Mouse (Mus musculus) forebrain, embryonic 14.5 days (tissue): ENCODE data around the gene Lrmda. TPM values are rescaled to one million over a fixed set of nuclear protein-coding genes. Genes with fewer than 3 reads are reported as not detected.

Experiments used
- ATAC-seq: fragments of 200-750 bp; cut with Nextera tagmentation; 2 replicates; pipeline ENCODE4 v1.8.0; 2017; ENCODE audit warnings: mild to moderate bottlenecking, moderate library complexity
- DNase-seq: peaks from one replicate; pipeline ENCODE4 v3.0.0-alpha.2; 2015; ENCODE audit warnings: low spot score
- H3K27ac ChIP-seq: fragments of 300-500 bp; sonication (generic); 2 replicates; pipeline ENCODE4 v1.5.1; 2014; ENCODE audit warnings: low read depth, mild to moderate bottlenecking, control low read depth, low read length, moderate library complexity
- H3K27me3 ChIP-seq: fragments of 300-500 bp; sonication (generic); replicated peaks from 2 replicates; pipeline ENCODE4 v1.6.1; 2014; ENCODE audit warnings: low read length, control low read depth, mixed read lengths; ENCODE audit not compliant: control insufficient read depth, insufficient read depth
- H3K36me3 ChIP-seq: fragments of 300-500 bp; sonication (generic); 2 replicates; pipeline ENCODE4 v1.6.1; 2014; ENCODE audit warnings: low read length, control low read depth; ENCODE audit not compliant: control insufficient read depth, insufficient read depth
- H3K4me1 ChIP-seq: fragments of 300-500 bp; sonication (generic); 2 replicates; pipeline ENCODE4 v1.6.1; 2014; ENCODE audit warnings: antibody characterized with exemption, low read length, control low read depth; ENCODE audit not compliant: control insufficient read depth, insufficient read depth
- H3K4me2 ChIP-seq: fragments of 300-500 bp; sonication (generic); 2 replicates; pipeline ENCODE4 v1.6.1; 2014; ENCODE audit warnings: mild to moderate bottlenecking, control low read depth, low read length
- H3K4me3 ChIP-seq: fragments of 300-500 bp; sonication (generic); 2 replicates; pipeline ENCODE4 v1.5.1; 2014; ENCODE audit warnings: low read depth, low read length, control low read depth
- H3K9ac ChIP-seq: fragments of 300-500 bp; sonication (generic); 2 replicates; pipeline ENCODE4 v1.6.1; 2014; ENCODE audit warnings: mild to moderate bottlenecking, low read length, control low read depth, moderate library complexity
- H3K9me3 ChIP-seq: fragments of 300-500 bp; sonication (generic); replicated peaks from 2 replicates; pipeline ENCODE4 v1.6.1; 2016; ENCODE audit warnings: low read length, control low read depth, mixed read lengths; ENCODE audit not compliant: control insufficient read depth
- WGBS: fragments of 180-500 bp; shearing (Covaris S2); extraction: QIAGEN DNeasy Blood & Tissue Kit; methylation state at CpG from one replicate; pipeline ENCODE4 v1.1.7; 2014; 5-methylcytosine and 5-hydroxymethylcytosine counted together
- polyA plus RNA-seq: library from polyadenylated mRNA; unstranded; fragments of >200 nt; fragmentation: Nextera tagmentation; extraction: Ambion mirVana; gene quantifications from 2 replicates; pipeline ENCODE4 v1.2.1, GENCODE M21; 2014

Gene Lrmda
- polyA plus RNA-seq, 1 experiment from 2014 or later: not detected

DNA sequence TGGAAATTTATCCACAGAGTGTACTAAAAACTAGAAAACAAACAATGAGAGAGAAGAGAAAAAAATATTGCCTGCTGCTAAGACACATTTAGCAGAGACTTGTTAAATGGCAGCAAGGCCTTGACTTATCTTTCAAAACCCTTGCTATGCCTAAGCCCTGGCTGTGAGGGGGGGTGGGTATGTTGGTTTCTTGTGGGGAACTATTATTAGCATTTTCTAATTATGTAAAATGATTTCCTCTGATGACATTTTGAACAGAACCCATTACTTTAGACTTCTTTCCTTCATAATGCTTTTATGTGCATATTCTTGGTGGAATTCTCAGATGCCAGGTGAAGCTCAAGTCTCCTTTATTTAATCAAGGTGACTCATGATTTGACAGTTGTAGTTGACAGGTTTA, 824.5 kb downstream of the Lrmda start:
- no peak for DNase-seq
- H3K4me3 ChIP-seq: no peak overlapping the region
- no peak overlapping the region for H3K4me2 ChIP-seq
- no peak overlapping the region for H3K27ac ChIP-seq
- no peaks in the 10 kb centered on the region for H3K36me3 ChIP-seq
- no peak overlapping the region for H3K9ac ChIP-seq
- H3K27me3 ChIP-seq: no peaks in the 10 kb centered on the region
- no peaks in the 10 kb centered on the region for H3K4me1 ChIP-seq
- no peak for ATAC-seq
- no peaks in the 10 kb centered on the region for H3K9me3 ChIP-seq

DNA sequence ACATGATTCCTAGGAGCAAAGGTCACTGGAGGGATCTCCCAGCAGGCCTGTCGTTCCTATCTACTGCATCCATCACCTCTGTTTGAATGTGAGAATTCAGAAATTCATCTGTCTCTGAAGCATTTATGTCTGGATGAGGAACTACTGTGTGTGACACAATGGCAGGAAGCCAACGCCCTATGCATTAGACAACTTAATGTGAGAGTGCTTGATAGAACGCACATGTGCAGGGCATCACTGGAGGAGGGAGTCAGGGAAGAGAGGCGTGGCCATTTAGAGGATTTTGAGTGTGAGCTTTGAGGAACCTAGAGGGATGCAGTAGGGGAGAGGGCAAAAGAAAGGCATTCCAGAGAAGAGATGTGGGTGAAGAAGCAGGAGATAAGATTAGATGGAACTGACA, 825.9 kb downstream of the Lrmda start:
- no peaks in the 10 kb centered on the region for H3K27me3 ChIP-seq
- WGBS: 91% methylated on average over 4 of the region's 4 CpGs
- H3K9ac ChIP-seq: no peak overlapping the region
- H3K27ac ChIP-seq: no peak overlapping the region
- H3K9me3 ChIP-seq: no peaks in the 10 kb centered on the region
- H3K4me3 ChIP-seq: no peak overlapping the region
- ATAC-seq: no peak
- no peak for DNase-seq
- no peaks in the 10 kb centered on the region for H3K4me1 ChIP-seq
- H3K36me3 ChIP-seq: no peaks in the 10 kb centered on the region
- no peak overlapping the region for H3K4me2 ChIP-seq

GRCm38 (mm10) chr14:22847011-22847786, 827.7 kb downstream of the Lrmda start:
- no peak for DNase-seq
- Histone ChIP-seq H3K4me1 (no peaks in the 10 kb centered on the region), H3K9me3 (no peaks in the 10 kb centered on the region), H3K4me3 (no peak overlapping the region), H3K36me3 (no peaks in the 10 kb centered on the region), H3K27ac (no peak overlapping the region), H3K4me2 (no peak overlapping the region), H3K27me3 (no peaks in the 10 kb centered on the region), H3K9ac (no peak overlapping the region)
- WGBS: 88% methylated on average over 5 of the region's 5 CpGs
- ATAC-seq: no peak

GRCm38 (mm10) chr14:22849108-22849507, 829.6 kb downstream of the Lrmda start:
- Histone ChIP-seq H3K36me3 (no peaks in the 10 kb centered on the region), H3K4me3 (no peak overlapping the region), H3K9ac (no peak overlapping the region), H3K27me3 (no peaks in the 10 kb centered on the region), H3K4me1 (no peaks in the 10 kb centered on the region), H3K9me3 (no peaks in the 10 kb centered on the region), H3K27ac (no peak overlapping the region), H3K4me2 (no peak overlapping the region)
- DNase-seq (no peak), ATAC-seq (no peak)
- WGBS: 68% methylated on average over 2 of the region's 2 CpGs

DNA sequence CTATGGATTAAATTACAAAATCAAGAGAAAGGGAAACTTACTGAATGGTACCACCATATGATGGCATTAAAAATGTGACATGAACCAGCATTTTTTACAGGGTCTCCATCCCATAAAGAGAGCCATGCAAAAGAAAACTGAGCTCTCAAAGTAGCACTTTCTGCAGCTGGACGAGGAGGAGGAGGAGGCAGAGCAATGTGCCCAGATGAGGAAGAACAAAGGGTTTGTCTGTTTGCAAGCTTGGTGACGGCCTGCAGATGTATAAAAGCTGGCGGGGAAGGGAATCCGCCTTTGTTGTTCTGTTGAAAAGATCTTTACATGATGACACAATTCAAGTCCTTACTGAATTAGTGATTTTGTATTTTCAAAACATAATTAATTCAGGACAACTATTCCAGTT, 841.1 kb downstream of the Lrmda start:
- WGBS: 28% methylated on average over 4 of the region's 4 CpGs
- Histone ChIP-seq H3K27me3 (no peaks in the 10 kb centered on the region), H3K9ac (no peak overlapping the region), H3K27ac (no peak overlapping the region), H3K4me3 (no peak overlapping the region), H3K4me2 (no peak overlapping the region), H3K4me1 (no peaks in the 10 kb centered on the region), H3K36me3 (no peaks in the 10 kb centered on the region), H3K9me3 (no peaks in the 10 kb centered on the region)
- no peak for DNase-seq
- no peak for ATAC-seq

DNA sequence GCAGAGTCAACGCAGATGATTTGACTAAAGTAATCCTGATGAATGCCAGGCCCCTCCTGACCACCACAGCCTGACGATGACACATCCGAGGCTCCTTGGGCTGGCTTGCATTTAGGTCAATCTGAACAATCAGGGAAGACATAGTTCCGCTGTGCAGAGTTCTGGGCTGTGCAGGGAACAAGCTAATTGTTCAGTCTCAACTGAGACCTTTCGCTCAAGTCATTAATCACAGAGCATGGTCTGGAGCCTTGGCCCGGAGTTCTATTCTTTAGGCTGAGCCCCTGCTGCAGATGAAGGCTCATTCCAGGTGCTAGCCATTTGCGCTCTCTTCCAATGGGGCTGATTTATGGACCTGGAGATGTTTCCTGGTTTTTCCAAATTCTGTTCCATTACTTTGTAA, 844.6 kb downstream of the Lrmda start:
- DNase-seq (no peak), ATAC-seq (no peak)
- 76% methylated on average over 7 of the region's 7 CpGs for WGBS
- Histone ChIP-seq H3K9ac (no peak overlapping the region), H3K9me3 (no peaks in the 10 kb centered on the region), H3K4me1 (no peaks in the 10 kb centered on the region), H3K4me3 (no peak overlapping the region), H3K27ac (no peak overlapping the region), H3K27me3 (no peaks in the 10 kb centered on the region), H3K4me2 (no peak overlapping the region), H3K36me3 (no peaks in the 10 kb centered on the region)

- 91% methylated on average over 3 of the region's 3 CpGs for WGBS
- ATAC-seq (no peak), DNase-seq (no peak)
- H3K36me3 ChIP-seq: no peaks in the 10 kb centered on the region
- H3K4me1 ChIP-seq: no peaks in the 10 kb centered on the region
- no peak overlapping the region for H3K4me3 ChIP-seq
- H3K4me2 ChIP-seq: no peak overlapping the region
- H3K27me3 ChIP-seq: no peaks in the 10 kb centered on the region
- H3K27ac ChIP-seq: no peak overlapping the region
- H3K9ac ChIP-seq: no peak overlapping the region
- no peaks in the 10 kb centered on the region for H3K9me3 ChIP-seq
Measured at GRCm38 (mm10) chr14:22874584-22874983, 855.1 kb downstream of the Lrmda start.

DNA sequence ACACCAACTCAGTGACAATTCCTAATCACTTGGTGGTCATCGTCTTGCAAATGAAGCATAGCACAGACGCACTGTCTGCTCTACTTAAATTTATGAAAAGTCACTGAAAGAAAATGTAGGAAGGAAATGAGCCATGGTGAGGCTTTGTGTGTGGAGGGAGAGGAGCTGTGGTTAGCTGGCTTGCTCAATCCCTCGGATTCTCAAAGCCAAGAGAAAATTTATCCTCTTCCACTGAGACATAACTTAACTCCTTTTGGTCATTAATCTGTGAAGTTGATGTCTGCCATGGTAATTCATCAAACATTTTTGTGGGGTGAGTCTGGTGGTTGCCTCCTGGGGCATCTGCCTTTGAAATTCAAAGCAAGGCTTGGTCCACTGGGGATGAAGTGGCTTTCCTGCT, 867.7 kb downstream of the Lrmda start:
- no peaks in the 10 kb centered on the region for H3K4me1 ChIP-seq
- no peaks in the 10 kb centered on the region for H3K27me3 ChIP-seq
- H3K27ac ChIP-seq: no peak overlapping the region
- H3K36me3 ChIP-seq: no peaks in the 10 kb centered on the region
- no peak overlapping the region for H3K9ac ChIP-seq
- H3K9me3 ChIP-seq: no peaks in the 10 kb centered on the region
- ATAC-seq (no peak), DNase-seq (no peak)
- H3K4me2 ChIP-seq: no peak overlapping the region
- WGBS: 81% methylated on average over 3 of the region's 3 CpGs
- H3K4me3 ChIP-seq: no peak overlapping the region

DNA sequence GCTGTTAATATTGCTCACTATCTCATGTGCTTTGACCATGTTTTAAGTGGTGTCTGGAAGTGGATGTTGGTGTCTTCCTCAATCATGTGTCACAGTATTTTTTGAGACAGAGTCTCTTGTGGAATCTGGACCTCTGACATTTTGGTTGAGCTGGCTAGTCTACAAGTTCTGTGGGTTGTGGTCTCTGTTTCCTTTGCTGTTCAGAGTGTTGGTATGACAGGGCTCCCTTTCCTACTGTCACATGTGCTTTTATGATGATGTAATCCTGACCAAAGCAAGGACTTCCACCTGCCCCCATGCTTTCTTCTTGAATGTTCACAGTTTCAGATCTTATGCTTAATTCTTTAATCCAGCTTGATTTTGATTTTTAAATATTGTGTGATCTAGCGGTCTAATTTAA, 879.8 kb downstream of the Lrmda start:
- no peaks in the 10 kb centered on the region for H3K36me3 ChIP-seq
- H3K4me1 ChIP-seq: no peaks in the 10 kb centered on the region
- H3K4me3 ChIP-seq: no peak overlapping the region
- H3K27ac ChIP-seq: no peak overlapping the region
- no peaks in the 10 kb centered on the region for H3K27me3 ChIP-seq
- H3K9ac ChIP-seq: no peak overlapping the region
- ATAC-seq (no peak), DNase-seq (no peak)
- no peaks in the 10 kb centered on the region for H3K9me3 ChIP-seq
- H3K4me2 ChIP-seq: no peak overlapping the region
- WGBS: 95% methylated on average over 1 of the region's 1 CpGs
